Mouse (Mus musculus): ENCODE results near the gene Ankrd33b. TPM values are rescaled to one million over a fixed set of nuclear protein-coding genes. Genes with fewer than 3 reads are reported as not detected.

The Ankrd33b gene
- total RNA-seq, 1 experiment: 3.8 TPM

GRCm38 (mm10) chr15:31364396-31364795 is 3.1 kb downstream of the Ankrd33b start:
- in situ Hi-C loops (cut with MboI; ENCODE audit: low sequenced_read_pairs in 2 of 2, unreplicated experiment in 2 of 2): no loop called here
- H3K9me3 ChIP-seq (ENCODE audit: control insufficient read depth, insufficient read depth, low read depth, low read length): no peaks in the 10 kb centered on the region
- peaks cover 0 to 16% of the 10 kb centered on the region in 2 experiments; a peak in 2 of 4 replicates for H3K4me1 ChIP-seq (ENCODE audit: control insufficient read depth in 2 of 2, insufficient read depth in 2 of 2, low read length in 2 of 2, poor library complexity in 1 of 2)
- TF ChIP-seq CHD2 (IDR thresholded peaks at IDR 0.05; ENCODE audit: low read depth, low read length) (0 out of 2 replicates have a peak, but pooled peaks have one; percentile 36), ZC3H11A (IDR thresholded peaks at IDR 0.05; ENCODE audit: borderline replicate concordance, low read depth, low read length) (no peak), ZNF384 (IDR thresholded peaks at IDR 0.05; ENCODE audit: low read depth, low read length) (no peak), MAFK (IDR thresholded peaks at IDR 0.05; ENCODE audit: insufficient read depth, low read depth, low read length) (no peak)
- no peak overlapping the region for H3K27ac ChIP-seq (ENCODE audit: insufficient read depth, low read depth, low read length, poor library complexity, severe bottlenecking)
- no peaks in the 10 kb centered on the region for H3K36me3 ChIP-seq (ENCODE audit: control insufficient read depth, insufficient read depth, low read length, poor library complexity, severe bottlenecking)
- no peak for DNase-seq (ENCODE audit: low read depth, low spot score)
- H3K9ac ChIP-seq (ENCODE audit: insufficient read depth, low read depth, low read length, poor library complexity, severe bottlenecking): no peak overlapping the region
- no peak overlapping the region for H3K4me3 ChIP-seq (ENCODE audit: insufficient read depth in 1 of 2, low read depth in 1 of 2, low read length in 2 of 2, poor library complexity in 1 of 2, severe bottlenecking in 1 of 2)

DNA sequence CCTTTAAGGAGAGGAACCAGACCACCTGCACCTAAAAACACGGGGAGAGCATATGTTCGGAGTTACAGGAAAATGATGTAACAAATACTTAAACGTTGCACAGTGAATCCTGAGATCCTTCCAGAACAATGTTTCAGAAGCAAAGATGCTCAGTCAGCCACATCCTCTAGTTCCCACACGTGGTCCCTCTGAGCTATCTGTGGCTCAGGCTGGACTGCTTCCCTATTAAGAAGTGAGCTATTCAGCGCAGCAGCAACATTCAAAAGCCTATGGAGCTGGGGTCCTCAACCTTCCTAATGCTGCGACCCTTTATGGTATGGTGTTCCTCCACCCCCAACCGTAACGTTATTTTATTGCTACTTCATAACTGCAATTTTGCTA is 3.6 kb downstream of the Ankrd33b start:
- Histone ChIP-seq H3K27ac (ENCODE audit: insufficient read depth, low read depth, low read length, poor library complexity, severe bottlenecking) (no peak overlapping the region), H3K36me3 (ENCODE audit: control insufficient read depth, insufficient read depth, low read length, poor library complexity, severe bottlenecking) (no peaks in the 10 kb centered on the region), H3K4me3 (ENCODE audit: insufficient read depth in 1 of 2, low read depth in 1 of 2, low read length in 2 of 2, poor library complexity in 1 of 2, severe bottlenecking in 1 of 2) (no peak overlapping the region), H3K9me3 (ENCODE audit: control insufficient read depth, insufficient read depth, low read depth, low read length) (no peaks in the 10 kb centered on the region), H3K4me1 (ENCODE audit: control insufficient read depth in 2 of 2, insufficient read depth in 2 of 2, low read length in 2 of 2, poor library complexity in 1 of 2) (peaks cover 0 to 14% of the 10 kb centered on the region in 2 experiments; a peak in 2 of 4 replicates), H3K9ac (ENCODE audit: insufficient read depth, low read depth, low read length, poor library complexity, severe bottlenecking) (no peak overlapping the region)
- TF ChIP-seq HCFC1 (IDR thresholded peaks at IDR 0.05; ENCODE audit: borderline replicate concordance, insufficient read depth, low read length) (no peak), ZC3H11A (IDR thresholded peaks at IDR 0.05; ENCODE audit: borderline replicate concordance, low read depth, low read length) (no peak), ZNF384 (IDR thresholded peaks at IDR 0.05; ENCODE audit: low read depth, low read length) (no peak), CHD2 (IDR thresholded peaks at IDR 0.05; ENCODE audit: low read depth, low read length) (no peak), MAFK (IDR thresholded peaks at IDR 0.05; ENCODE audit: insufficient read depth, low read depth, low read length) (no peak)
- no peak for DNase-seq (ENCODE audit: low read depth, low spot score)
- in situ Hi-C loops (cut with MboI; ENCODE audit: low sequenced_read_pairs in 2 of 2, unreplicated experiment in 2 of 2): no loop called here

DNA sequence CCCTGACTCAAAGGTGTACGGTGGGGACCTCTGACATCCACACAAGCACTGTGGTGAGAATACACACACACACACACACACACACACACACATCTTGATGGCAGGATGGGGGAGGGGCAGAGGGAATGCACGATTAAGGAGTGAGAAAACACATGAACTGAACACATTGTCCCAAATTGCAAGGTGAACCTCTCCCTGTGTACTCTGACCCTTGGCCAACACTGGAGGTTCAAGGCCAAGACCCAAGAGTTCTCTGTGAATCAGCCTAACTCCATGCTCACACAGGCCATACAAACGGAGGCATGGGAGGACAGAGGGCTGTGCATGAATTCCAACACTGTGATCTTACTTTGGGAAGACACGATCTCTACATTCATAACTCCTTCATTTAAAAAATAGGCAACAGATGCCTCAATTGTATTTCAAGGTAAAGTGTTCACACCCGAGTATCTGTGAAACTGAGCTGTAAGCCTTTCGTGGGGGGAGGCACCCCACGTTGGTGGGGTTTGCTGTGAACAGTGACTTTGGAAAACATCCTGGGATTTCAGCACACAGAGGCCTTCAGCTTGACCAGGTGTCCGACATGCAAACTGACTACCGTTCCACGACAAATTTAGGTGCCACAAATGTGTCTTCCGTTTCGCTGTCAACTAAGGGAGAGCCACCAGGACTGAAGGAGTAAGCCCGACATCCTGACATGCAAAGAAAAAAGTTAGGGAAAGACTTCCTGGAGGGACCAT is 4.1 kb downstream of the Ankrd33b start:
- Histone ChIP-seq H3K9ac (ENCODE audit: insufficient read depth, low read depth, low read length, poor library complexity, severe bottlenecking) (no peak overlapping the region), H3K4me3 (ENCODE audit: insufficient read depth in 1 of 2, low read depth in 1 of 2, low read length in 2 of 2, poor library complexity in 1 of 2, severe bottlenecking in 1 of 2) (no peak overlapping the region), H3K36me3 (ENCODE audit: control insufficient read depth, insufficient read depth, low read length, poor library complexity, severe bottlenecking) (no peaks in the 10 kb centered on the region), H3K4me1 (ENCODE audit: control insufficient read depth in 2 of 2, insufficient read depth in 2 of 2, low read length in 2 of 2, poor library complexity in 1 of 2) (peaks cover 0 to 15% of the 10 kb centered on the region in 2 experiments; a peak in 2 of 4 replicates), H3K9me3 (ENCODE audit: control insufficient read depth, insufficient read depth, low read depth, low read length) (no peaks in the 10 kb centered on the region), H3K27ac (ENCODE audit: insufficient read depth, low read depth, low read length, poor library complexity, severe bottlenecking) (no peak overlapping the region)
- TF ChIP-seq HCFC1 (IDR thresholded peaks at IDR 0.05; ENCODE audit: borderline replicate concordance, insufficient read depth, low read length) (no peak), CHD2 (IDR thresholded peaks at IDR 0.05; ENCODE audit: low read depth, low read length) (no peak), MAFK (IDR thresholded peaks at IDR 0.05; ENCODE audit: insufficient read depth, low read depth, low read length) (no peak), ZC3H11A (IDR thresholded peaks at IDR 0.05; ENCODE audit: borderline replicate concordance, low read depth, low read length) (no peak), ZNF384 (IDR thresholded peaks at IDR 0.05; ENCODE audit: low read depth, low read length) (no peak)
- DNase-seq (ENCODE audit: low read depth, low spot score): no peak
- in situ Hi-C loops (cut with MboI; ENCODE audit: low sequenced_read_pairs in 2 of 2, unreplicated experiment in 2 of 2): no loop called here

DNA sequence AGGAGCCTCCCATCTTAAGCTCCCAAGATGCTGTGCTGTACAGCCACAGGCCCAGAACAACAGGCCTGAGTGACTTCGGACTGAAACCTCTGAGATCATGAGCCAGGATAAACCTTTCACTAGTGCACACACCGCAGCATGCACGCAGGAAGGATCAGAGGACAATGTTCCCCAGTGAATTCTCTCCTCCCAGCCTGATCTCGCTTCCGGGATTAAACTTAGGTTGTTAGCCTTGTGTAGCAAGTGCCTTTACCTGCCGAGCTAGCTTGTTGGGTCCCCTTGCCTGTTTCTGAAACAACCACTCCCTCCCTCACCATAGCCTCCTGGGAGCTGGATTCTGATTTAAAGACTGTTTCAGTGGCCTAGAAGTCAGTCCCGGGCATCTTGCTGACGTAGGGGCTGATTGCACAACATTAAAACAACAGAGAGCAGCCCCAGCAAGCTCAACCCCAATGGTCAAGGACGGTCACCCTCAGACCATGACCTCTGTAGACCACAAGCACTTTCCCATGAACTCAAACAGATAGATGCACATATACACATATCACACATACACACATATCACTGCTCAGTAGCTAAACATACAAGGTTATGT is 6.2 kb downstream of the Ankrd33b start:
- no peaks in the 10 kb centered on the region for H3K9me3 ChIP-seq (ENCODE audit: control insufficient read depth, insufficient read depth, low read depth, low read length)
- DNase-seq (ENCODE audit: low read depth, low spot score): no peak
- H3K9ac ChIP-seq (ENCODE audit: insufficient read depth, low read depth, low read length, poor library complexity, severe bottlenecking): no peak overlapping the region
- TF ChIP-seq MAFK (IDR thresholded peaks at IDR 0.05; ENCODE audit: insufficient read depth, low read depth, low read length) (no peak), HCFC1 (IDR thresholded peaks at IDR 0.05; ENCODE audit: borderline replicate concordance, insufficient read depth, low read length) (no peak), ZNF384 (IDR thresholded peaks at IDR 0.05; ENCODE audit: low read depth, low read length) (no peak), ZC3H11A (IDR thresholded peaks at IDR 0.05; ENCODE audit: borderline replicate concordance, low read depth, low read length) (no peak), CHD2 (IDR thresholded peaks at IDR 0.05; ENCODE audit: low read depth, low read length) (no peak)
- H3K27ac ChIP-seq (ENCODE audit: insufficient read depth, low read depth, low read length, poor library complexity, severe bottlenecking): no peak overlapping the region
- H3K4me1 ChIP-seq (ENCODE audit: control insufficient read depth in 2 of 2, insufficient read depth in 2 of 2, low read length in 2 of 2, poor library complexity in 1 of 2): peaks cover 0 to 22% of the 10 kb centered on the region in 2 experiments; a peak in 2 of 4 replicates
- no peaks in the 10 kb centered on the region for H3K36me3 ChIP-seq (ENCODE audit: control insufficient read depth, insufficient read depth, low read length, poor library complexity, severe bottlenecking)
- in situ Hi-C loops (cut with MboI; ENCODE audit: low sequenced_read_pairs in 2 of 2, unreplicated experiment in 2 of 2): no loop called here
- no peak overlapping the region for H3K4me3 ChIP-seq (ENCODE audit: insufficient read depth in 1 of 2, low read depth in 1 of 2, low read length in 2 of 2, poor library complexity in 1 of 2, severe bottlenecking in 1 of 2)

Measured in ES-E14 (cell line).